Mouse (Mus musculus): ENCODE data around the gene Noxa1. TPM values are rescaled to one million over a fixed set of nuclear protein-coding genes. Genes with fewer than 3 reads are reported as not detected.

Gene Noxa1
- total RNA-seq, 1 experiment from 2014 or later = not detected

GRCm38 (mm10) chr2:25104122-25104521, 9.2 kb upstream of the Noxa1 start:
- no peak for ATAC-seq (replicated peaks; ENCODE audit: insufficient number of reproducible peaks, low FRiP score, low TSS enrichment, poor library complexity, severe bottlenecking)

- no peak for ATAC-seq (replicated peaks; ENCODE audit: insufficient number of reproducible peaks, low FRiP score, low TSS enrichment, poor library complexity, severe bottlenecking)
These were observed 4.8 kb upstream of the Noxa1 start for GRCm38 (mm10) chr2:25099703-25100102.

- ATAC-seq (replicated peaks; ENCODE audit: insufficient number of reproducible peaks, low FRiP score, low TSS enrichment, poor library complexity, severe bottlenecking) = no peak
These were observed 4.0 kb upstream of the Noxa1 start for GRCm38 (mm10) chr2:25098956-25099355.

- ATAC-seq (replicated peaks; ENCODE audit: insufficient number of reproducible peaks, low FRiP score, low TSS enrichment, poor library complexity, severe bottlenecking) = no peak
These were observed 3.2 kb upstream of the Noxa1 start for GRCm38 (mm10) chr2:25098005-25098615.

- ATAC-seq (replicated peaks; ENCODE audit: insufficient number of reproducible peaks, low FRiP score, low TSS enrichment, poor library complexity, severe bottlenecking) = no peak
These were observed 202 bp downstream of the Noxa1 start for GRCm38 (mm10) chr2:25094785-25095108.

GRCm38 (mm10) chr2:25088636-25089035, 6.3 kb downstream of the Noxa1 start:
- no peak for ATAC-seq (replicated peaks; ENCODE audit: insufficient number of reproducible peaks, low FRiP score, low TSS enrichment, poor library complexity, severe bottlenecking)

GRCm38 (mm10) chr2:25087842-25088241, 7.1 kb downstream of the Noxa1 start:
- no peak for ATAC-seq (replicated peaks; ENCODE audit: insufficient number of reproducible peaks, low FRiP score, low TSS enrichment, poor library complexity, severe bottlenecking)

- no peak for ATAC-seq (replicated peaks; ENCODE audit: insufficient number of reproducible peaks, low FRiP score, low TSS enrichment, poor library complexity, severe bottlenecking)
These were observed 9.4 kb downstream of the Noxa1 start for GRCm38 (mm10) chr2:25085571-25085970.

GRCm38 (mm10) chr2:25083697-25084096, 11.3 kb downstream of the Noxa1 start:
- ATAC-seq (replicated peaks; ENCODE audit: insufficient number of reproducible peaks, low FRiP score, low TSS enrichment, poor library complexity, severe bottlenecking) = no peak

GRCm38 (mm10) chr2:25080076-25080475, 14.9 kb downstream of the Noxa1 start, which contains the start of gene Entpd8:
Gene Entpd8 (plus strand): TSS chr2:25080304.
- ATAC-seq (replicated peaks; ENCODE audit: insufficient number of reproducible peaks, low FRiP score, low TSS enrichment, poor library complexity, severe bottlenecking) = no peak

- no peak for ATAC-seq (replicated peaks; ENCODE audit: insufficient number of reproducible peaks, low FRiP score, low TSS enrichment, poor library complexity, severe bottlenecking)
These were observed 16.0 kb downstream of the Noxa1 start for GRCm38 (mm10) chr2:25078967-25079366.

GRCm38 (mm10) chr2:25075506-25075905, 19.4 kb downstream of the Noxa1 start:
- ATAC-seq (replicated peaks; ENCODE audit: insufficient number of reproducible peaks, low FRiP score, low TSS enrichment, poor library complexity, severe bottlenecking) = no peak

GRCm38 (mm10) chr2:25072398-25072797, 22.6 kb downstream of the Noxa1 start:
- no peak for ATAC-seq (replicated peaks; ENCODE audit: insufficient number of reproducible peaks, low FRiP score, low TSS enrichment, poor library complexity, severe bottlenecking)

GRCm38 (mm10) chr2:25069537-25069936, 25.4 kb downstream of the Noxa1 start:
- ATAC-seq (replicated peaks; ENCODE audit: insufficient number of reproducible peaks, low FRiP score, low TSS enrichment, poor library complexity, severe bottlenecking) = no peak

- ATAC-seq (replicated peaks; ENCODE audit: insufficient number of reproducible peaks, low FRiP score, low TSS enrichment, poor library complexity, severe bottlenecking) = no peak
These were observed 28.4 kb downstream of the Noxa1 start for GRCm38 (mm10) chr2:25066552-25066951.

GRCm38 (mm10) chr2:25065537-25065936, 29.4 kb downstream of the Noxa1 start:
- ATAC-seq (replicated peaks; ENCODE audit: insufficient number of reproducible peaks, low FRiP score, low TSS enrichment, poor library complexity, severe bottlenecking) = no peak

- no peak for ATAC-seq (replicated peaks; ENCODE audit: insufficient number of reproducible peaks, low FRiP score, low TSS enrichment, poor library complexity, severe bottlenecking)
These were observed 30.7 kb downstream of the Noxa1 start for GRCm38 (mm10) chr2:25064285-25064684.

- no peak for ATAC-seq (replicated peaks; ENCODE audit: insufficient number of reproducible peaks, low FRiP score, low TSS enrichment, poor library complexity, severe bottlenecking)
These were observed 31.4 kb downstream of the Noxa1 start for GRCm38 (mm10) chr2:25063523-25063922.

GRCm38 (mm10) chr2:25058926-25059325, 36.0 kb downstream of the Noxa1 start:
- no peak for ATAC-seq (replicated peaks; ENCODE audit: insufficient number of reproducible peaks, low FRiP score, low TSS enrichment, poor library complexity, severe bottlenecking)

- no peak for ATAC-seq (replicated peaks; ENCODE audit: insufficient number of reproducible peaks, low FRiP score, low TSS enrichment, poor library complexity, severe bottlenecking)
These were observed 39.4 kb downstream of the Noxa1 start for GRCm38 (mm10) chr2:25055409-25056155.

- no peak for ATAC-seq (replicated peaks; ENCODE audit: insufficient number of reproducible peaks, low FRiP score, low TSS enrichment, poor library complexity, severe bottlenecking)
These were observed 39.9 kb downstream of the Noxa1 start for GRCm38 (mm10) chr2:25055068-25055405.

Measured in monocyte, adult 5-6 weeks (primary cell).